Mouse (Mus musculus) retina, postnatal 7 days (tissue): ENCODE measurements around the gene Gapdhs.
"Not testable (repeated sequence)": the region's sequence is repeated elsewhere in the genome, so short reads cannot be mapped to it uniquely, and the experiment has no call there.

Experiments
- DNase-seq: peaks from one replicate; pipeline ENCODE4 v3.0.0-alpha.2; 2012; ENCODE audit warnings: low read depth, low spot score

Gene Gapdhs

DNA sequence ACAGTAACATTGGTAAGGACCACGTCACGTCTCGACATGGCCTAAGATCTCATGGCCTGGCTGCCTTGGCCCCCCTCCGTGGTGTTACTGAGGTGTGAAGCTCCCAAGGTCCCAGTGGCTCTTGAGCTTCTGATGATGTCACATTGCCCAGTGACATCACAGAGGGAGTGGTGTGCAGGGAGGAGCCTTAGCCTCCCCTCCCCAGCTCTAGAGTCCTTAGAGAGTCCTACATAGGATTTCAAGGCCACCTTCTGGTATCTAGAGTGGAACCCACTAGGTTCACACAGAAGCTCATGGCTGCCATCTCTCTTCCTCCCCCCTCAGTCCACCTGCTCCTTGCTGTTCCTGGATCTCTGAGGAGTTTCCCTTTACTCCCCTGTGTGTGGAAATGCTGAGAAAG, at the start of gene Gapdhs:
TSS of gene Gapdhs (minus strand) at position 65 of the 400 bp plus-strand sequence.
- DNase-seq: not testable (repeated sequence)

DNA sequence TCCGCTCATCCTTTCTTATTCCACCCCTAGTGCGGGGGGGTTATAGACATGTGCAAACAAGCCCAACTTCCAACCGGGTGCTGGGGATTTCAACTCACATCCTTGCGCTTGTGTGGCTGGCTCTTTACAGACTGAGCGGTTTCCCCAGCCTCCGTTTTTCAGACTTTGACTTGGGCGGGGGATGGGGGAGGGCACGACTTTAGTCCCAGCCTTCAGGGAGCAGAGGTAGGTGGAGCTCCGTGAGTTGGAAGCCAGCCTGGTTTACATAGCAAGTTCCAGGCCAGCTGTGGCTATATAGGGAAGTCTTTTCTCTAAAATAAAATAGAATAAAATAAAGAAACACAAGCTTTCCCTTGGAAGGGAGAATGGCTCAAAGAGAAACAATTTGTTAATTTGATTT, 48.4 kb upstream of the Gapdhs start:
- DNase-seq: no peak

- no peak for DNase-seq
These were observed 46.7 kb upstream of the Gapdhs start for GRCm38 (mm10) chr7:30790141-30790540.

- DNase-seq: no peak
These were observed 44.0 kb upstream of the Gapdhs start, which contains the start of gene Krtdap for GRCm38 (mm10) chr7:30787377-30788022. Krtdap (plus strand) TSS chr7:30787896.

DNA sequence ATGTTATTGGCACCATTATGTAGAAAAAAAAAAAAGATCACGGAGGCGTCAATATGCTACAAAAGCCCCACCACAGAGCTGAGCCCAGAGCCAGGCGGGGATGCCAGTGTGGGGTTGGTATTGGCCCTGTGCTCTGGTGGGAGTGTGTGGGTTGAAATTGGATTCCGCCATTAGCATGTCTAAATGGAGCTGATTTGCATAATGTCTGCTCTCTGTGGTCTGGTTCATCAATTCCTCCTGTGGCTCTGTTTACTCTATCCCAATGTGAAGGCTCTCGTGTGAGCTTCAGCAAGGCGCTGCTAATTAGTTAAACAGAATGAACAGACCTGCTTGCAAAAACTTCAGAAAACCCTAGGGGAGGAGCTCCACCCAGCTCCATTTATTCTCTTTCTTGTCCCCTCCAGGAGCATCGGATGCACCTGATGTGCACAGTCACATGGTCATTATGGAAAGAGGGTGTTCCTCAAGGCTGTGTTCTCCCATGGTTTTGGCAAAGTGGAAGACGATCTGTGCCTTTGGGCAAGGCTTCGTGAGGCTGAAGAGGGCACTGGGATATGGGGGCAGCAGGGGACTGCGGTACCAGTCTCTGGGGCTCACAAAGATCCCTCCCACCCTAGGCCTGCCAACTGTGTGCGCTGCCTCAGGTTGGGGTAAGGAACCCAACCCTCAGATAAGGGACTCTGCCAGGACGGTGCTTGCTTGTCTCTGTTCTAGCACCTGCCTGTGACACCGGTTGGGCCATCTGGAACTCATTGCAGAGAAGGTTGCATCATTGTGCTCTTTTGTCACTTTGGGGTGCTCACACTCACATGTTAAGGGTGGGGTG, 42.5 kb upstream of the Gapdhs start:
- no peak for DNase-seq

- DNase-seq: no peak
These were observed 41.7 kb upstream of the Gapdhs start for GRCm38 (mm10) chr7:30785154-30785553.

GRCm38 (mm10) chr7:30782658-30783057, 39.2 kb upstream of the Gapdhs start:
- DNase-seq: no peak

DNA sequence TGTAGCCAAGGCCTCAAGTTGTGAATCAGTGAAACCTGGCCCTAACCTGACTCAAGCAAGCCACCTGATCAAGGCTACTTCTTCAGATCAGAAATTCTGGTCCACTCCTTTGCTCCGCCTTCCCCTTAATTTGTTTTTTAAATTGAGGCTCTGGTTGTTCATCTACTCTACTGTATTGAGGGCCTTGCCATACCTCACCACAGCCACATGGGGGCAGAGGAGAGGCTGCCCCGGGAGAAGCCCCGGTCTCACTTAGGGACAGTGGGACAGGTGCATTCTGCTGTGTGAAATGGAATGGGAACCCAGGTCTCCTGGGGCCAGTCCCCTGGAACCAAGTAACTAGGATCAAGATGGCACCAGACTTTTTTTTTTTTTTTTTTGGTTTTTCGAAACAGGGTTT, 38.3 kb upstream of the Gapdhs start:
- no peak for DNase-seq

DNA sequence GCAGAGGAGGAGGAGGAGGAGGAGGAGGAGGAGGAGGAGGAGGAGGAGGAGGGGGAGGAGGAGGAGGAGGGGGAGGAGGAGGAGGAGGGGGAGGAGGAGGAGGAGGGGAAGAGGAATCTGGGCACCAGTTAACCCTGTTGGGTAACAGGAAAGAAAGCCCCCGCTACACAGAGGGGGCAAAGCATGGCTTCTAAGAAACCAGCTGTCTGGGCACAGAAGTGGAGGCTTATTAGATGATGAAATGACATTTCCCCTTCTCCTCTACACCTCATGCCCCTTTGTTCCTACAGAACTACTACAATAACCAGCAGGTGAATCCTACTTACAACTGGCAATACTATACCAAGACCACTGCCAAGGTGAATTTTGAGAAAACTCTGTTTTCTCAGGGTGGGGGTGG, 34.4 kb upstream of the Gapdhs start:
- DNase-seq: no peak

DNA sequence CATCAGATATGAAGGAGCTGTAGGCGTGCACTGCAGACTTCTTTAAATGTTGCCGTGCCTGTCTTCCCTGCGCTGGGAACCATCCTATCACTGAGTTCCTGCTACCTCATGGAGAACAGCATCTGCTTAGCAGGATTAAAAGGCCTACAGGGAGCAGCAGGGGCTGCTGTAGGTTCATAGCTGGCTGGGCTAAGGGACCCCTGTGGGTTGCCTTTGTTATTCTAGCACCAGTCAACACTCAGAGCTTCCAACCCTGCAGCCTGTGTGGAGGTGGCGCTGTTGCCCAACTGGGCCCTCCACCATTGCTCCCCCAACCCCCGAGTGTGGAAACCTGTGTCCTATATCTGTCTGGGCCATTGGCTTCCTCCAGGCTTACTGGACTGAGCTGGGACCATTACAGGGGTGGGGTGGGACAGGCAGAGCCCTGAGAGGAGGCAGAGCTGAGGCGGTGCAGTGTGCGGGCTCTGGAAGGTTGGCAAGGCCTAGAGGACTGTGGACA, 33.6 kb upstream of the Gapdhs start:
- DNase-seq: no peak

GRCm38 (mm10) chr7:30776104-30776503, 32.6 kb upstream of the Gapdhs start:
- DNase-seq: no peak

DNA sequence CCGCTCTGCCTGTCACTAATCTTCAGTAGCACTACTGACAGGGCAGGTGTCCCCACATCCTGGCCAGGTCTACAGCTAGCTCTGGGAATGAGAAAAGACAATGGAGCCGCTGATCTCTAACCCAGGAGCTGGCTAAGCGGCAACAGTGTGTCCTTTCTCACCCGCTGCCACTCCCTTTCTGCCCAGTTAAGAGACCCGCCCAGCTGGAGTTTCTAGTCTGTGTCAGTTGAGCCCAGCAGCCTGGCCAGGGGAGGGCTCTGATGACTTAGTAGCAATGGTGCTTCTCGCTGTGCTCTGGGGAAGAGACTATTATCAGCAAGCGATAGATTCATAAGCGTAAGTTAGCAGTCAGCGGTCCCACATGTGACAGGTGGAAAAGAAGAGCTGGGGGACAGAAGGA, 25.8 kb upstream of the Gapdhs start:
- no peak for DNase-seq

- DNase-seq: no peak
These were observed 22.9 kb upstream of the Gapdhs start for GRCm38 (mm10) chr7:30766408-30766807.

DNA sequence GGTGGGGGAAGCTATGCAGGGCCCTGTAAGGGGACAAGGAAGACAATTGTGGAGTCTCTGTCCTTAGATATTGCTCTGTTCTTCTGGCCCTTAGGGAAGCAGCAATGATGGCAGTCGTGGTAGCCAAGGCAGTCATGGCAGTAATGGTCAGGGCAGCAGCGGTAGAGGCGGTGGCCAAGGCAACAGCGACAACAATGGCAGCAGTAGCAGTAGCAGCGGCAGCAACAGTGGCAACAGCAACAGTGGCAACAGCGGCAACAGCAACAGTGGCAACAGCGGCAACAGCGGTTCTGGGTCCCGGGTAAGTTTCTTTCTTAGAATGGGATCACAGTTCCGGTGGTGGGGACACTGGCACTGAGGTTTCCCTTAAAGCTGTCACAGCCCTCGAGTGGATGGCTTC, 21.7 kb upstream of the Gapdhs start:
- DNase-seq: no peak

DNA sequence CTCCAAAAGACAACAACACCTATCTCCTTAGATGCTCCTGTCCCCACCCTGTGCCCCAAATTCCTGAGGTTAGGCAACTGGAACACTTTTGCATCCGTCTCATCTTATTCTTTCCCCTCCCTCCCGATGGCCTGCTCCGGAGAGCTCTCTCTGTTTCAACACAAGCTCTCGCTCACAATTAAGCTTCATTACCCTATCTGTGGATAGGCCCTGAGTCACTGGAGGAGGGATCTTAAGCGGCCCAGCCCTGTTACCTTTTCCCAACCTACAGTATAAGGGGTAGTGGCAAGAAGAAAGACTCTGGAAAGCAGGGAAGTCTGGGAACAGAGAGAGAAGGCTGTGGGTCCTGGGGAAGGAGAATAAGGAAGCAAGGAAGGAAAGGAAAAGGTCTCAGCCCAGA, 20.0 kb upstream of the Gapdhs start, which contains the start of gene Dmkn:
TSS of gene Dmkn (plus strand) at position 301 of the 400 bp plus-strand sequence.
- no peak for DNase-seq

DNA sequence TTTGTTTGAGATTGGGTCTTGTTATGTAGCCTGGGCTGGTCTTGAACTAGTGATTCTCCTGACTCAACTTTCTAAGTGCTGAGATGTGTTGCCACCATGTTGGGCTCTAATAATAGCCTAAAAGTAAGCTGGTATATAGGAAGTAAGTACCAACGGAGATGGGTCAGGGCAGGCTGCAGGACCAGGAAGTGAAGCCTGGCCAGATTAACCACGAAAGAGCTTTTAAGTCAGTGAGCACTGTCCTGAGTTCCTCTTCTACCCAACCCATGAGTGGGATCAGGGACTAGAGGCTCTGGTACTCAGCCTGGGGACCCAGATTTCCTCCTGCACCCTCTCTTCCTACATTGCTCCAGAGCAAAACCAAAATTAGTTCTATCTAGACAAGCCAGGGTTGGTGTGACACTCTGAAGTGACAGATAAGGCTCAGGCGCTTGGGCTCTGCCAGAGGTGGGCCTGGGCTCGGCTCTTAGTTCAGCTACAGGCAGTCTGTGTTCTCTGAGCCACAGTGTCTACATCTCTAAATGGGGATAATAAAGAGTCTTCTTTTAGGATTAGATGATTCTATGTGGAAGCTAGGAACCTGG, 18.4 kb upstream of the Gapdhs start:
- DNase-seq: no peak

DNA sequence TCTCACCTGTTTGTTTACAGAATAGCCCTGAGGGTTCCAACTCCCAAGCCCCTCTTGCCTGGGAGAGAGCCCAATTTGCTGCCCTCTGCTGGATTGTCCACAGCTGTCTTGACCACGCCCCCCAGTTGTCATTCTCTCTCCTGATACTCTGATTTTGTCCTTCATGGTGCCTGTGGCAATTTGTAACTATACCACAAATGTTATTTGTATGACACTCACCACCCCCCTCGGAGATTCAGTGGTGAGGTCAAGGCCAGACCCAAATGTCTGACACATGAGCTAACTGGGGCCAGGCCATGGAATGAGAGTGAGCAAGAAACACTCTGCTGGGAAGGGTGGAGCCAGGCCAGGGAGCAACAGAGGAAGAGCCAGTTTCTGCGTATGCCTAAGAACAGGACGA, 15.4 kb upstream of the Gapdhs start:
- no peak for DNase-seq

GRCm38 (mm10) chr7:30757001-30757400, 13.5 kb upstream of the Gapdhs start:
- DNase-seq: no peak

DNA sequence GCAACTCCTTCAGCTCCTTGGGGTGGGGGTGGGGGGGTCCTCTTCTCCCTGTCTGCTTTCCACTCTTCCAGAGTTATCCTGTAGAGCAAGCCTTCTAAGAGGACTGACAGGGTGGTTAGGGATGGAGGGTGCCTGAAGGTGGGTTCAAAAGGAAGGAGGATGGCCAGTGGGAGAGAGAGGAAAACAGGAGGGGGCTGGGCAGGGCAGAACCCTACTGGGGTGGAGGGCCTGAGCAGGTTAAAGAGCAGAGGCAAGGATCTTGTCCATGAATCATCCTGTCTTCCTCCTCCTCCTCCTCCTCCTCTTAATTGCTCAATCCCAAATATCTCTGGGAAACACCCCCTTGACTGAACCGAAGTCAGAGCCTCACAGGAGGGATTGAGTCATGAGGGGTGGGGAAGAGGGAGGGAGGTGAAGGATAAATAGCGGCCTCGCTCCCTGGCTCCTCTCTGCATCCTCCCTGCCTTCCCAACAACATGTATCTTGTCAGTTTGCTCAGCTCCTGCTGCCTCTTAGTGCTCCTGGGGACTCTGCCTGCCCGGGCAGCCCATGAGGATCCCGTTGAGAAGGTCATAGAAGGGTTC, 7.7 kb upstream of the Gapdhs start, which contains the start of gene Sbsn:
TSS of gene Sbsn (plus strand) at position 386 of the 584 bp plus-strand sequence.
- DNase-seq: no peak

DNA sequence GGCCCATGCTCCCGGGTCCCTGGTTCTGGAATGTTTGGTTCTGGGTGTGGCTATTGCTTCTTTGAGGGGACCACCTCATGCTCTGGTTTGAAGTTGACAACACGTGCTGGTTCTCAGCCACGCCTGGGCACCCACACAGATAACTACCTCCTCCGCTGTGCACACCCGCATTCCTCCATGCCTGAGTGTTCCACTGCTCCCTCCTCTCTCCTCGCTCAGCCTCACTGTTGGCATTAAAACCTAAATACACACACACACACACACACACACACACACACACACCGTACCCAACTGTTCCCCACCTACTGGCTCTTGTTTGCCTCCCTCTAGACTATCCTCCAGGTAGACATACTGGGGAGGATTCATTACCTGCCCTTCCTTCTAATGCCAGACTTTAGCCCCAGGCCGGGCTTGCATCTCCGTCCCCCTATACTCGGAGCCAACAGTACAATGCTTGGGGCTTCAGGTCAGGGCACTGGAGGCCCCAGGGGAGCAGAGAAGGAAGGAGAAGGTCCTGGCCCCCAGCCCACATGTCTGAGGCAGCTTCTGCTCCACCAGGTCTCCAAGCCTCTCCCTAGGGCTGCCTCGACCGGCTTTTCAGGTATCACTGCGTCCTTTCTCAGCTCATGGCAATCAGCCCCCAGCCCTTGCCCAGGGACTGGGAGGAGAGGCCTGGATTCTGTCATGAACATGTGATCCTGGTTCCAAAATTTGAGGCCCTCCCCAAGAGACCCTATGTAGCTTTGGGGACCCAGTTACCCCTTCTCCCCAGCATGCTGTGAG, 6.5 kb upstream of the Gapdhs start:
- no peak for DNase-seq

DNA sequence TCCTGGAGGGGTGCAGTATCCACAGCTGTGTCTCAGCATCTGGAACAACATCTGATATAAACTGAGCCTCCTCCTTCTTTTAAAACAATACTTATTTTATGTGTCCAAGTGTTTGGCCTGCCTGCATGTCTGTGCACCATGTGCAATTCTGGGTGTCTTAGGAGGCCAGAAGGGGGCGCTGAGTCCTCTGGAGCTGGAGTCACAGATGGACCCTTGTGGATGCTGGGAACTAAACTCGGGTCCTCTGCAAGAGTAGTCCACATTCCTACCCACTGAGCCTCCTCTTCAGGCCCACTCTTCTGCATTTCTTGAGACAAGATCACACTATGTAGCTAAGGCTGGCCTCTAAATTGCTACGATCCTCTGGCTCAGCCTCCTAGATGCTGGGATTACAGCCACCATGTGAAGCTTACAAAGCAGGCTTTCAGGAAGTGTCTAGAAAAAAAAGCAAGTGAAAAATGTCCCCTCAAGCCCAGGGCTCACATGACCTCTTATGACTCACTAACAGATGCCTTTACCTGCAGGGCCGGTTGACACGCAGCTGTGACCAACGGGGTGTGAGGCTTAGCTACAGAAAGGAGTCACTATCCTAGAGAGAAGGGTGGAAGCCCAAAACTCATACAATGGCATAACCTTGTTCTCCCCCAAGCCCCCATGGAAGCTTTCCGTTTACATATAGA, 4.2 kb upstream of the Gapdhs start:
- no peak for DNase-seq
